Mouse (Mus musculus) lung, postnatal 36 days (tissue): Measurements from ENCODE around the gene Atg2a.

Experiments used
- DNase-seq: peaks from one replicate; pipeline ENCODE4 v3.0.0; 2022; ENCODE audit warnings: mixed read lengths

The Atg2a gene

DNA sequence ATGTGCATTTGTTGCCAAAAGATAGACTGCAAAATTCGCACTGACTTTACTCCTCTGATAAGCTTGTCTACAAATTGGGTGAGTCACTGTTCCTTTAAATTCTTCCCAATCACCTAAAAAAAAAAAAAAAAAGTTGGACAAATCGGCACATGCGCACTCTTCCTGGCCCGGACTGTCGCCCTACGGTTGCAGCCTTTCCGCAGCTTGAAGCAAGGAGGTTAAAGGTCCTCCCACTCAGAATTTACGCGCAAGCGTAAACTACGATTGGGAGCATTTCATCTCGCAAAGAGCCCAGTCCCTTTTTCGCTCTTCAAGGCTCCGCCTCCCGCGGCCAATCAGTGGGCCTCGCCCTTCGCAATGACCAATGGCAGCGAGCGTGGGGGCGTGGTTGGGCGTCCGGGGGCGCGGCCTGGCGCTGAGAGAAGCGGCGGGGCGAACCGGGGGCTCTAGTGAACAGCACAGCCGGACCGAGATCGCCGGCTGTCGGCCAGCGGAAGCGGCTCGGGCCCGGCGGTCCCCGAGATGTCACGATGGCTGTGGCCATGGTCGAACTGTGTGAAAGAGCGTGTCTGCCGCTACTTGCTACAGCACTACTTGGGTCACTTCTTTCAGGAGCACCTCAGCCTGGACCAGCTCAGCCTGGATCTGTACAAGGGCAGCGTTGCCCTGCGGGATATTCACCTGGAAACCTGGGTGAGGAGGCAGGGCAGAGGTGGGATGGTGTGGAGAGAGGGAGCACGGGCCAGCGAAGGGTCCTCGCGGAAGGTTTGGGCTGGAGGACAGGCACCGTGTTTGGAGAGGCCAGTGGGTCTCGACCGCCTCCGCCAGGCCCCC lies at the start of gene Atg2a:
Gene Atg2a (plus strand): TSS at position 395 of the 834 bp plus-strand sequence.
- DNase-seq: peak; percentile 99

DNA sequence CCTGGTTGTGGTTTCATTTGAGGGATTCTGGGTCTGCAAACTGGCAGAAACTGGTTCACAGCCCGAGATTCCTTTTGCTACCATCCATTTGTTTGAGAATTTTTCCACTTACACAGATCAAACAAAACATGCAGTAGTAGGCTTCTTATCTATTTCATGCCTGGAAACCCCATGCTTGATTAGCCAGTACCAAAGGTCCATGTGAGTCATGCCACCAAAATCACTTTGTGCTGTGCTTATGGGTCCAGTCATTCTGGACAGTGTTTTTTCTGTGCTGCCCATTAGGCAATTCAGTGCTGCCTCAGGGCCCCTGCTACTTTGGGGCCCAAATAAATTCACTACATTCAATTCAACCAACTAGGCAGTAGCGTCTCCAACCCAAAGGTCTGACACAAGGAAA lies 37.2 kb upstream of the Atg2a start:
- DNase-seq: no peak

DNA sequence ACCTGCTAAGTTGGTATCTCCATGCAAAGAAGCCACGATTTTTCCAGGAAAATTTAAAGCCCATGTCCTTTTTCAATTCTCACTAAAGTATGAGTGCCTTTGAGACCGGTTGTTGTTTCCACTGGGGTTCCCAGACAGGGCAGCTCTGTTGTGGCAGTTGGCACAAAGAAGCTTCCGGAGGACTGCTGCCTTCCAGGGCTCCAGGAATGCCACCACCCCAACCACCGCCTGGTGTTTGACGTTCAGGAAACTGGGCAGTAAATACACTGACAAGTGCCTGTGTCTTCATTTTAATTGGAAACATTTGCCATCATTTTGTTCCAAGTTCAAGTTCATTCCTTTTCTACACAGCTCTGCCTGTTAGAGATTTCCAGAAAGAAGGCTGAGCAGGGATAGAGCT lies 34.8 kb upstream of the Atg2a start:
- peak; percentile 75 for DNase-seq

DNA sequence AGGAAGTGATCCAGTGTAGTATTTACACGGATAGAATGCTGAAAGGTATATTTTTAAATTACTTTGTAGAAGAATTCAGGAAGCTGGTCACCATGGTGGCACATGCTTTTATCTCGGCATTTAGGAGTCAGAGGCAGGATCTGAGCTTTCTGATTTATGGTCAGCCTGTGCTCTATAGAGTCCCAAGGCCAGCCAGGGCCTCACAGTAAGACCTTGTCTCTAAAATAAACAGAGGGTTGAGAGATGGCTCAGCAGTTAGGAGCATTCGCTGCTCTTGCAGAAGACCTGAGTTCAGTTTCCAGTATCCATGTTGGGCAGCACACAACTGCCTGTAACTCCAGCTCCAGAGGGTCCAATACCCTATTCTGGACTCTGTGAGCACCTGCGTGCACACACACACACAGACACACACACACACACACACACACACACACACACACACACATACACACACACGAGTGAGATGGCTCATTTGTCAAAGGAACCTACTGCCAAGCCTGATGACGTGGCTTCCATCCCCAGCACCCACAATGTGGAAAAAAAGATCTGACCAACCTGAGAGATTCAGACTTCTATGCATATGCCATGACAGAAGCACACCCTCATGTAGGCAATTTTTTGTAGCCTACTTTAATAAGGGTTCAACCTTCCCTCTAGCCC lies 25.3 kb upstream of the Atg2a start:
- DNase-seq: no peak

DNA sequence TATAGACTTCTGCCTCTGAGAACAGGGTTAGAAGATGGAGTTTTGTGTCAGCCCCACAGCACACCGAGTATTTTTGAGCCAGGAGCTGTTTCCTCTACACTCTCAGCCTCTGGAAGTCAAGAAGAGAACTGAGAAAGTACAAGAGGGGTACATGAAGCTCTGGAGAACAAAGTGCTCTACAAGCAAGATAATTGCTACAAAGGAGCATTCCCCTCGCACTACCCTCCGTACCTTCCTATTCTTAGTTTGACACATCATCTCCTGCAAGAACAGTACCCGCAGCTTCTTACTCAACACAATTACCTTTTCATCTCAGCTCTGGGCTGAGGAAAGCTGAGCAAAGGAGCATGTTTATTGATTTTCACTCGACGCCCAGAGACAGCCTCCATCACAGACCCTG lies 22.9 kb upstream of the Atg2a start:
- no peak for DNase-seq

DNA sequence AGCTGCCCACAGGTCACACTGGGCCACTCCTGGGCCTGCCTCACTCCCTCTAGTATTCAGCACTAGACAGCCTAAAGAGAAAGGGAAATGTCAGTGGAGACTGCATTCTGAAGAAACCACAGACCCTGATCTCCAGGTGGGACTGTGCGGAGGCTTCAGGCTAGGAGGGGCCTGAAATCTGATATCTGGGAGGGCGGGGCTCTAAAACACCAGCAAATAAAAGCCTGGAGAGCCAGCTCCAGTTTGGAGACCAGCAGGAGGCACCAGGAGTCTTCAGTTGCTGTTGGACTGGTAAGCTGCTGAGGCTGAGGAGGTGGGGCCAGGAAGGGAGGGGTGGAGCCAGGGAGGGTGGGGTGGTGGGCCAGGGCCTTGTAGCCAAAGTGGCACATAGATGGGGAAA lies 15.3 kb upstream of the Atg2a start, which contains the start of gene Gpha2:
Gene Gpha2 (plus strand): TSS at position 246 of the 400 bp plus-strand sequence.
- peak; percentile 45 for DNase-seq

DNA sequence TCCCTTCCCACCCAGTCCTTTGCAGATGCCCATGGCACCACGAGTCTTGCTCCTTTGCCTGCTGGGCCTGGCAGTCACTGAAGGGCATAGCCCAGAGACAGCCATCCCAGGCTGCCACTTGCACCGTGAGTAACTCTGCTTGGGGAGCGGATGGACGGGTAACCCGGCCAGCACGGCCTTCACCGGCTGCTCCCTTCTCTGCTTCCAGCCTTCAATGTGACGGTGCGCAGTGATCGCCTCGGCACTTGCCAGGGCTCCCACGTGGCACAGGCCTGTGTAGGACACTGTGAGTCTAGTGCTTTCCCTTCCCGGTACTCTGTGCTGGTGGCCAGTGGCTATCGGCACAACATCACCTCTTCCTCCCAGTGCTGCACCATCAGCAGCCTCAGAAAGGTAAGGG lies 14.7 kb upstream of the Atg2a start:
- no peak for DNase-seq

DNA sequence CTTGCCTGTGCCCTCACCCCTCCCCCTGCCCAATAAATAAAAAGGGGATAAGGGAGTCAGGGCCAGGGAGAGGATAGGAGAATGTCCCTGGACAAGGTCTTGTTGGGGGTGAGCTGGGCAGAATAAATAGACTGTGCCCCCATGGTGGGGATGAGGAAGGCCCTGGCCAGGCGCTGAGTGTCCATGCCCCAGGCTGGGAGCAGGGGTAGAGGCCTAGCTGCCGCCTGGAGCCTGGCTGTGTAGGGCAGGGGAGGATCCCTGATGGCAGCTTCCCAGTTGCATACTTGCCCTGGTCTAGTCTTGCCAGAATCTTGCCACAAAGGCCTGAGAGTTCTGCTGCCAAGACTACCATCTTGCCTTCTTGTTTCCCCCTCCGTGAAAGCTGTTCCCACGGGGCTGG lies 13.6 kb upstream of the Atg2a start:
- DNase-seq: no peak

DNA sequence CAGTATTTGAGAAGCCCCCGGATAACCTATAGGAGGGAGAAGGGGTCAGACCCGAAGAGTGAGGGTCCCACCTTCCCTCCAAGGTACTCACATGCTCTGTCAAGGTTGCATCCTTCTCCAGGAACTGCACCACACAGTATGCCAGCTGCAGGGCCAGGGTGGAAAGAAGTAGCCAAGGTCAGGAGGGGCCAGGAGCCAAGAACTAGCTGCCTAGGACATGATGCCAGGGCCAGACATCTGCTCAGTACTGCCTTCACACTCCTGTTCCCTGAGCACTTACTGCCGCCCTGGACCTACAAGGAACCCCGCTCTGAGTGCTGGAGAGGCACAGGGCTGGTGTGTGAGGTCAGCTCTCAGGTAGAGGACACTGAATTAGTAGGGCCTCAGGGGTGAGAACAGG lies 11.1 kb upstream of the Atg2a start:
- no peak for DNase-seq

DNA sequence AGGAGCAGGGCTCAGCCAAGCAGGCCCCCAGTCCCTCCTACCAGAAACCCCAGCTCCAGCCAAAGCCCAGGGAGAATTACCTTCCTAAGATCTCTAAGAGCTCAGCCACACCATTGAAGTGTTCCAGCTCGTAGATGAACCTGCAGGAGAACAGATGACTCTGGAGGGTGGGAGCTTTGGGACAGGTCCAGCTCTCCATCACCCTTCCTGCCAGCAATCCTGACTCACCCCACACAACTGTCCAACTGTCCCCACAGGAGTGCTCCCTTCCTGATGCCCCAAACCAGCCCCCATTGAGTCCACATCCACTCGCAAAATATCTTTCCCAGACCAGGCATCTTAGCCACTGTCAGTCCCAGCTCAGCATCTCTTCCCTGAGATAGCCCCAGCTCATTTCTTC lies 10.4 kb upstream of the Atg2a start:
- no peak for DNase-seq

DNA sequence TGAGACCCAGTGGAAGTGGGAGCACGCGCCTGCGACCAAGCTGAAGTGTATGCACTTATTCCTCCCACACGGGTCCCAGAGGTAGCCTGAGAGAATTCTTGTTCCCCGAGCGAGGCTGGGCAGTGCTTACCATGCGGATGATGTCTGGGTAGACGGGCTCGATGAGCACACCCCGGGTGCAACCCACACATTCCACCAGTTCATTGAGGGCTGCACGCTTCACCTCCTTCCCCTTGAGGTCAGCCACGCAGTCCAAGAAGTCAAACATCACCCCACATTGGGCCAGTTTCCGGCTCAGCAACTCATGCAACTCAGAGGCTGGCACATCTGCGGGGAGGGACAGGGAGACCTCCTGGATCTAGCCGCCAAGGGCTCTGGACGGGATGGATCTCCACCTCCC lies 7.8 kb upstream of the Atg2a start:
- DNase-seq: no peak

DNA sequence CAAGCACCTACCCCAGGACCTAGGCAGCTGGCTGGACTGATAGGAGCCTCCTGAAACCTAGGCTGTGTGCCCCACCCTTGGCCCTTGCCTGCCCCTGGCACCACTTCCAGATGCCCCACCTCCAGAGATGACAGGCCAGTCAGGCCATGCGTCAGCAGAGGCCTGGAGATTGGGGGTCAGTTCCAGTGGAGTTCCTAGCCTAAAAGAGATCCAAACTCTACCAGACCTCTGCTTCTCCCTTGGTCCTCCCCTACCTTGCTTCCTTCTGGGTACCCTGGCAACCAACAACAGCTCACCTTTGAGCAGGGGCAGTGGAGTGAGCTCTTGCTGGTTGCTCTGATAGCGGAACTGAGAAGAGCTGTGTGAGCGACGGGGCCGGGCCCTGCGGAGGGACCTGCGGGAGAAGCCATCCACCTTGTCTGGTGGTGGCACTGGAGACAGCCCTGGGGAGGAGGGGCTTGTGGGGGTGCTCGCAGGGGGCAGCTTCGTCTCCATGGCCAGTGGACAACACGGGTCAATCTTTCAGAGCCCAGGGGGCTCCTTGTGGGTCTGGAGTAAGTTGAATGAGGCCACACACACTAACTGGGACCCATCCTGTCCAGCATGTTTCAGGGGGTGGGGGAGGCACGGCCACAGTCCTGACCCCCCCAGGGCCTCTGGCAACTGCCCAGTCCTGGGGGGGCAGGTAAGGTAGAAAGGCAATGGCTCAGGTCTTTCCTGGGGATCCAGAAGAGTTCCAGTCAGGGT lies 7.0 kb upstream of the Atg2a start:
- DNase-seq: peak; percentile 35

DNA sequence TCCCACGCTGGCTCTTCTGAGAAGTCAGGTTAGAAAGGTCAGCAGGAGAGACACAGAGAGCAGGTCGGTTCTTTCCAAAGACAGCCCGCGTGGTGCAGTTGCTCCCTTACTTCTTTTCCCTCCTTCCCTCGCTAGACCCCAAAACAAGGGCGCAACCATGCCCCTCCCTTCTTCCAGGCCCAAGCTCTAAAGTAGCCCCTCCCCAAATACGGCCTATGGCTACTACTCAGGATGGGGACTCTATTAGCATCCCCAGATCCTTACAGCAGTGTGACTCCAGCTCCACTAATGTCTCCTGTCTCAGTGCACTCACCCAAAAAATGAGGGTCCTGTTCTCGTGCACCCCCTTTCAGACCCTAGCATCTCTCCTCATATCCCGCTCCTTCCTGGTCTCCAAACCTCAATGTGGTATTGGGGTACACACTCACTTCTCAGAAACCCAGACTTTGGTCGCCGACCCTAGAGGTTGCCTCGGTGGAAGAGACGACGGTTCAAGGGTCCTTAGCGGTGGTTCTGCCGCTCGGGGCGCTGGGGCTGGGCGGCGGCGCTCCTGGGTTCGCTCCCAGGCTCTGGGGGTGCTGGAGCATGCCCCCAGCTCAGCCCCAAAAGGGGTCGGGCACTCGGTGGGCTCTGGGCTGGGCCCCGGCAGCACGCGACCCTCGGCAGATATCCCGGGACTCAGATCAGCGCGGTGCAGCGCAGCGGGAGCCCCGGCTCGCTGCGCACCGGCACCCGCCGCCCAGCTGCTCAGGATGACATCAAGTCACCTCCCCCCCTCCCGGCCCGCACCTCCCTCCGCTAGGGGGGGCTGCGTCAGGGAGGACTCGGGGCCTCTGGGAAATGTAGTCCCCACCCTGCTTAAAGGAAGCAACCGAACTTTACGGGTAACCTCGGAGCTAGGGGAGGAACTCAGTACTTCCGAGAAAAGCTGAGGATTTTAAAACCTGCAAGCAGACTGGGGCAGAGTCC lies 6.1 kb upstream of the Atg2a start, which contains the start of gene Ppp2r5b:
Gene Ppp2r5b (minus strand): TSS at position 789 of the 969 bp plus-strand sequence.
- DNase-seq: peak; percentile 98

DNA sequence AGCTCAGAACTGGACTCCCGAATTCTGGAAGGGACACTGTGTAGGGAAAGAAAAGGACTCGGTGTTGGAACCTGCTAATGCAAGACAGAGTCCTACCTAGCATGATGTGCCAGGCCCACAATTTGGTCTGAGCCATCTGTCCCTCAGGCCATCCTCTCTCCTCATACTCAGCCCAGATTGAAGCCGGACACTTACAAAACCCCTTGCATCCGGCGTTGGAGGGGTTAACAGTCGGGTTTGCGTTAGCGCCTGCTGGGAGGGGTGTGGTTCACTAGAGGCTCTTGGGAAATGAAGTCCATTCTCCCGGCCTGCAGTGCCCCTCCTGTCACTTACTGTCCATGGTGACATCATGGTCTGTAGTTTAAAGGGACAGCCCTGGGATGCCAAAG lies 5.4 kb upstream of the Atg2a start:
- DNase-seq: peak; percentile 97

DNA sequence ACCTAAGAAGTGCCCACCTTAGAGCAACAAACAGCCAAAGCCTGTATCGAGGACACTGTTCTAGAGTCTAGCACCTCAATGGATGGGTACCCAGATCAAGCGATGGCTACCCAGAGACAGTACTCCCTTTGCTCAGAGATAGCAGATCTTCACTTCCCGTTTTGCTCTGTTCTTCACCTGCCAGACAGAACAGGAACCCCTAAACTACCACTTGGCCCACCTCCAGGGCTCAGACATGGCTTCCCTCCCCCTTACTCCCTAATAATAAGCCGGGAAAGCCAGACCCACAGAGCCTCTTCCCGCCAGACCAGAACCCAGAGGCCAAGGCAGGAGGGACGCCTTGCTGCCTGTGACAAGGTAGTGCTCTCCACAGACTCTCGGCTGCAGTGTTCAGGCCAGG lies 4.6 kb upstream of the Atg2a start:
- no peak for DNase-seq

DNA sequence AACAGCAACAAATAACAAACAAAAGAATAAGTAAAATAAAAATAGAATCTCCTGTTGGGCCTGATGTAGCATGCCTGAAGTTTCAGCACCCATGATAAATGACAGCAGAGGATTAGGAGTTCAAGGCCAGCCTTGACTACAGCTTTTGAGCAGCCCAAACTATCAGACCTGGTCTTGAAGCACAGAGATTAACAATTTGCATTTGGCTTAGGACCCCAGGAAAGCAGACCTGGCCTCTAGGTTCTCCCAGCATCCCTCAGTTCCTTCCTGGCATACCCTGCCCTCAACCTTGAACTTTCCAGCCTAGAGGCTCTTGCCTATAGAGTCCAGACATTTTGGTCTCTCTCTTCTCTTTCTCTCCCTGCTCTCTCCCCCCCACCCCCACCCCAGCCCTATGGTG lies 2.7 kb upstream of the Atg2a start:
- no peak for DNase-seq

DNA sequence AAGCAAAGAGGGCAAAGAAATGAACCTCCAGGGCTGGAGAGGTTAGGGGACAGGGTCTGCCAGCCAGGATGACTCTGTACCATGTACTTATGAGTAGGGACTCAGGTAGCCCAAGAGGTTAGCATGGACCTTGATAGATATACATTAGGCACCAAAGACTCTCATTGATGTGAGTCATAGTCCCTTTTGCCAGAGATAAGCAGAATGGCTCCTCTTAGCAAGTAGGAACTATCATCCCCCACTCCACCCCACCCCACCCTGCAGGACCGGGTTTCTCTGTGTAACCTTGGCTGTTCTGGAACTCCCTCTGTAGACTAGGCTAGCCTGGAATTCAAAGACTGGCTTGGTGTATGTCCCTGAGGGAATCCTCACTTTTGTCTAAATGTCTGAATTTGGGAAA lies 1.3 kb upstream of the Atg2a start:
- no peak for DNase-seq

DNA sequence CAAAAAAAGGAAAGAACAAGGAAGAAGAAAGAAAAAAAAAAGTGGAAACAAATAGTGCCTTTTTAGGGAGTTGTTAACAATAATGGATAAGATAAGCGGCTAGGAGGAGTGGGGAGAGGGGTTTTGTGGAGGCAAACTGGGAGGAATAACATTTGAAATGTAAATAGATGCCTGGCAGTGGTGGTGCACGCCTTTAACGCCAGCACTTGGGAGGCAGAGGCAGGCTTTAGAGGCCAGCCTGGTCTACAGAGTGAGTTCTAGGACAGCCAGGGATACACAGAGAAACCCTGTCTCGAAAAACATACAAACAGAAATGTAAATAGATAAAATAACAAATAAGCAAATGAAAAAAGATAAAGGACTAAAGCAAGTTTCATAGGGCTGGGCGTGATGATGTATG lies 743 bp upstream of the Atg2a start:
- DNase-seq: no peak

DNA sequence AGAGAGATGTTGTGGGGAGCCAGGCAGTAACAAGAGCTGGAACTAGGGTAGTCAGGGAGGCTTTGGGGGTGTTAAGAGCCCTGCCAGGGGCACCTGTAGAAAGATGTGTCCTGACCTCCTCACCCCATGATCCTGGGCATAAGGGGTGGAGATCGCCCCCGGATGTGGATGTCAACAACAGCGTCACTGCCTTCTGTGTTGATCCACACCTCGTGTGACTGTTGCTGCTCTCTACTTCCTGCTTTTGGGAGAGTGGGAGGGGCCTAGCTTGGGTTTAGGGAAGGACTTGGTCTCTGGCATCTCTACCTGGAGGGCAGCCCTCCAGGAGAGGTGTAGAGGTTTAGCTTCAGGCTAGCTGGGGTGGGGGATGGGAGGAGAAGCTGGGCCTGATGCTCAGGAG lies 813 bp downstream of the Atg2a start:
- peak; percentile 84 for DNase-seq

DNA sequence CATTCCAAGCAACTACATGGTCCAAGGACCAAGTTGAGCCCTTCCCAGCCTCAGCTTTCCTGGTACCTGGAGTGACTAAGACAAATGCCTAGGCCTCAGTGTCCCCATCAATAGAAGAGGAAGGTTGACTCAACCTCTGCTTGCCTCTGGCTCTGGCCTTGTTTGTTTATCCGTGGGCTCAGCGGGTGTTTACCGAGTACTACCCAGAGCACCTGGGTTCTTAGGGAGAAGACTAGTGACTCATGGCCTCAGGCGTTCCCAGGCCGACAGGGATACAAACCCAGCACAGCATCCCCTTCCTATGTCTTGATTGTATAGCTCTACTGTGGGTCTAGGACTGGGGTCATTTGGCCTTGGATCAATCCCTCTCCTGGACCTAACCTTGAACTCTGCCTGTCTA lies 1.8 kb downstream of the Atg2a start:
- DNase-seq: no peak

DNA sequence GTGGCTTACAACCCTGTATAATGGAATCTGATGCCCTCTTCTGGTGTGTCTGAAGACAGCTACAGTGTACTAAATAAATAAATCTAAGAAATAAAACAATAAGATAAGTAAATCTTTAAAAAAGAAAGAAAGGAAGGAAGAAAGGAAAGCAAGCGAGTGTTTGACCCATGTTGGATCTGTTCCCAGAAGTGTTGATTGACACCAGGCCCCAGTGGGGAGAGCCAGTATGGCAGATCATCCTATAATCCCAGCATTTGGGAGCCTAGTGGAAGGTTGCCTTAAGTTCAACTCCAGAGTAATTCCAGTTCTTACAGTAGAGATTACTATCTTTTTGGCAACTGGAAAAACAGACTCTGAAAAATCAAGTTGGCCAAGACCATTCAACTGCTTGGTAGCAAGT lies 4.3 kb downstream of the Atg2a start:
- DNase-seq: no peak

DNA sequence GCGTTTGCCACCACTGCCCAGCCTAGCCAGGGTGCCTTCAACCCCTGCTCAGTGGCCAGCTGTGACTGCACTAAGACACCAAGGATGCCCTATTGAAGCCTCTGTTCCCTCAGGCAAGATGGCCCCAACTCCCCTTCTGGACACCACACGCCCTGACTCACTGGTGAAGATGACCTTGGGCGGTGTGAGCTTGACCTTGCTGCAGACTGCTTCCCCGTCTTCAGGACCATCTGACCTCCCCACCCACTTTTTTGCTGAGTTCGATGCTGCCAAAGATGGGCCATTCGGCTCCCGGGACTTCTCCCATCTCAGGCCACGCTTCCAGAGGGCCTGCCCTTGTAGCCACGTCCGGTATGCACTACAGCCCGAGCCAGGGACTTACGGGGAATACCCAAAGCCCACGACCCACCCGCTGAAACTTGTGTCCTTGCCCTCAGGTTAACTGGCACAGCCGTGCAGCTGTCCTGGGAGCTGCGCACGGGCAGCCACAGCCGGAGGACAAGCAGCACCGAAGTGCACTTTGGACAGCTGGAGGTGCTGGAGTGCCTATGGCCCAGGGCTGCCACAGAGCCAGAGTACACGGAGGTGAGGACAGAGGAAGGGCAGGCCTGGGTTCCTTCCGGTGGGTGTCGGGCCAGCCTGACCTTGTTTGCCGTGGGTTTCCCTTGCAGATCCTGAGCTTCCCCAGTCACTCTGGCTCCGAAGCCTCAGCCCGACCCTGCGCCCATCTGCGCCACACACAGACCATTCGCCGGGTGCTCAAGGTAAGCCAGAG lies 6.2 kb downstream of the Atg2a start:
- DNase-seq: no peak
